Mouse (Mus musculus) intestine, embryonic 15.5 days (tissue): ENCODE measurements at regions not wholly inside any gene's neighbourhood (a gene's known extent, or its start where the extent isn't known, plus 50 kb on each side); places are given as distances from the start of the nearest gene placed in this dataset.
A peak's percentile ranks its signal among the peaks of the same experiment; 100 is the strongest.

Source experiments
- ATAC-seq: fragments of 200-750 bp; cut with Nextera tagmentation; 2 replicates; pipeline ENCODE4 v1.8.0; 2017; ENCODE audit warnings: moderate TSS enrichment, moderate library complexity
- H3K27ac ChIP-seq: fragments of 300-500 bp; sonication (generic); 2 replicates; pipeline ENCODE4 v1.5.1; 2015; ENCODE audit warnings: mild to moderate bottlenecking, inconsistent platforms
- H3K27me3 ChIP-seq: fragments of 300-500 bp; sonication (generic); replicated peaks from 2 replicates; pipeline ENCODE4 v1.6.1; 2015; ENCODE audit warnings: inconsistent platforms
- H3K36me3 ChIP-seq: fragments of 300-500 bp; sonication (generic); 2 replicates; pipeline ENCODE4 v1.6.1; 2015; ENCODE audit warnings: inconsistent platforms
- H3K4me1 ChIP-seq: fragments of 300-500 bp; sonication (generic); replicated peaks from 2 replicates; pipeline ENCODE4 v1.6.1; 2015; ENCODE audit warnings: inconsistent platforms
- H3K4me2 ChIP-seq: fragments of 300-500 bp; sonication (generic); replicated peaks from 2 replicates; pipeline ENCODE4 v1.6.1; 2015; ENCODE audit warnings: mild to moderate bottlenecking, inconsistent platforms
- H3K4me3 ChIP-seq: fragments of 300-500 bp; sonication (generic); replicated peaks from 2 replicates; pipeline ENCODE4 v1.5.1; 2015; ENCODE audit warnings: inconsistent platforms
- H3K9ac ChIP-seq: fragments of 300-500 bp; sonication (generic); 2 replicates; pipeline ENCODE4 v1.6.1; 2015; ENCODE audit warnings: inconsistent platforms
- H3K9me3 ChIP-seq: fragments of 300-500 bp; sonication (generic); 2 replicates; pipeline ENCODE4 v1.6.1; 2016; ENCODE audit warnings: inconsistent platforms
- WGBS: fragments of 180-500 bp; shearing (Covaris S2); methylation state at CpG from one replicate; pipeline ENCODE4 v1.1.7; 2015; 5-methylcytosine and 5-hydroxymethylcytosine counted together

GRCm38 (mm10) chr2:57522983-57523382 is 285.5 kb downstream of the Gpd2 start:
- no peak for ATAC-seq
- Histone ChIP-seq H3K4me1 (no peaks in the 10 kb centered on the region), H3K27ac (no peak overlapping the region), H3K27me3 (no peaks in the 10 kb centered on the region), H3K36me3 (no peaks in the 10 kb centered on the region), H3K4me2 (no peak overlapping the region), H3K9ac (no peak overlapping the region), H3K4me3 (no peak overlapping the region), H3K9me3 (no peaks in the 10 kb centered on the region)
- 81% methylated on average over 8 of the region's 8 CpGs for WGBS

- no peaks in the 10 kb centered on the region for H3K9me3 ChIP-seq
- H3K4me1 ChIP-seq, result no peaks in the 10 kb centered on the region
- H3K27me3 ChIP-seq, result no peaks in the 10 kb centered on the region
- H3K4me3 ChIP-seq, result no peak overlapping the region
- H3K4me2 ChIP-seq, result no peak overlapping the region
- WGBS, result 68% methylated on average over 2 of the region's 2 CpGs
- no peak overlapping the region for H3K9ac ChIP-seq
- no peak overlapping the region for H3K27ac ChIP-seq
- no peaks in the 10 kb centered on the region for H3K36me3 ChIP-seq
- no peak for ATAC-seq
These were observed 290.5 kb downstream of the Gpd2 start for GRCm38 (mm10) chr2:57527966-57528365.

GRCm38 (mm10) chr2:57539842-57540241 is 302.4 kb downstream of the Gpd2 start:
- Histone ChIP-seq H3K36me3 (no peaks in the 10 kb centered on the region), H3K4me3 (no peak overlapping the region), H3K27me3 (no peaks in the 10 kb centered on the region), H3K9ac (no peak overlapping the region), H3K4me1 (no peaks in the 10 kb centered on the region), H3K9me3 (no peaks in the 10 kb centered on the region), H3K27ac (no peak overlapping the region), H3K4me2 (no peak overlapping the region)
- WGBS, result 87% methylated on average over 3 of the region's 3 CpGs
- ATAC-seq, result no peak

GRCm38 (mm10) chr2:57565258-57565657 is 327.8 kb downstream of the Gpd2 start:
- H3K4me1 ChIP-seq, result no peaks in the 10 kb centered on the region
- H3K4me2 ChIP-seq, result no peak overlapping the region
- no peaks in the 10 kb centered on the region for H3K9me3 ChIP-seq
- WGBS, result 87% methylated on average over 4 of the region's 4 CpGs
- H3K4me3 ChIP-seq, result no peak overlapping the region
- no peak overlapping the region for H3K9ac ChIP-seq
- H3K36me3 ChIP-seq, result no peaks in the 10 kb centered on the region
- no peak for ATAC-seq
- H3K27ac ChIP-seq, result no peak overlapping the region
- no peaks in the 10 kb centered on the region for H3K27me3 ChIP-seq

GRCm38 (mm10) chr2:57566103-57566502 is 328.7 kb downstream of the Gpd2 start:
- ATAC-seq, result no peak

GRCm38 (mm10) chr2:57567183-57567582 is 329.7 kb downstream of the Gpd2 start:
- no peak overlapping the region for H3K4me3 ChIP-seq
- H3K4me2 ChIP-seq, result no peak overlapping the region
- no peaks in the 10 kb centered on the region for H3K4me1 ChIP-seq
- 85% methylated on average over 1 of the region's 1 CpGs for WGBS
- H3K9me3 ChIP-seq, result no peaks in the 10 kb centered on the region
- H3K27me3 ChIP-seq, result no peaks in the 10 kb centered on the region
- no peak overlapping the region for H3K27ac ChIP-seq
- no peak overlapping the region for H3K9ac ChIP-seq
- H3K36me3 ChIP-seq, result no peaks in the 10 kb centered on the region
- ATAC-seq, result no peak

More at GRCm38 (mm10) chr2:57566103-57566502, 328.7 kb downstream of the Gpd2 start:
- Histone ChIP-seq H3K27ac (no peak overlapping the region), H3K9ac (no peak overlapping the region), H3K4me3 (no peak overlapping the region), H3K9me3 (no peaks in the 10 kb centered on the region), H3K4me1 (no peaks in the 10 kb centered on the region), H3K36me3 (no peaks in the 10 kb centered on the region), H3K27me3 (no peaks in the 10 kb centered on the region), H3K4me2 (no peak overlapping the region)
- 80% methylated on average over 4 of the region's 4 CpGs for WGBS

- no peak for ATAC-seq
These were observed 349.6 kb downstream of the Gpd2 start for GRCm38 (mm10) chr2:57587065-57587464.

GRCm38 (mm10) chr2:57593558-57593957 is 356.1 kb downstream of the Gpd2 start:
- H3K4me3 ChIP-seq, result no peak overlapping the region
- H3K27me3 ChIP-seq, result no peaks in the 10 kb centered on the region
- H3K4me2 ChIP-seq, result no peak overlapping the region
- no peak overlapping the region for H3K9ac ChIP-seq
- 87% methylated on average over 2 of the region's 2 CpGs for WGBS
- H3K9me3 ChIP-seq, result no peaks in the 10 kb centered on the region
- H3K4me1 ChIP-seq, result no peaks in the 10 kb centered on the region
- H3K36me3 ChIP-seq, result no peaks in the 10 kb centered on the region
- H3K27ac ChIP-seq, result no peak overlapping the region
- no peak for ATAC-seq

More at GRCm38 (mm10) chr2:57587065-57587464, 349.6 kb downstream of the Gpd2 start:
- H3K4me2 ChIP-seq, result no peak overlapping the region
- 86% methylated on average over 3 of the region's 3 CpGs for WGBS
- no peaks in the 10 kb centered on the region for H3K9me3 ChIP-seq
- H3K27me3 ChIP-seq, result no peaks in the 10 kb centered on the region
- no peaks in the 10 kb centered on the region for H3K36me3 ChIP-seq
- H3K9ac ChIP-seq, result no peak overlapping the region
- H3K4me3 ChIP-seq, result no peak overlapping the region
- no peak overlapping the region for H3K27ac ChIP-seq
- H3K4me1 ChIP-seq, result no peaks in the 10 kb centered on the region

GRCm38 (mm10) chr2:57597694-57598358 is 360.4 kb downstream of the Gpd2 start:
- 25% methylated on average over 9 of the region's 9 CpGs for WGBS
- no peaks in the 10 kb centered on the region for H3K36me3 ChIP-seq
- ATAC-seq, result no peak

GRCm38 (mm10) chr2:57611599-57611998 is 374.2 kb downstream of the Gpd2 start:
- no peak overlapping the region for H3K9ac ChIP-seq
- no peaks in the 10 kb centered on the region for H3K36me3 ChIP-seq
- ATAC-seq, result no peak
- H3K4me2 ChIP-seq, result no peak overlapping the region
- no peaks in the 10 kb centered on the region for H3K4me1 ChIP-seq
- H3K27ac ChIP-seq, result no peak overlapping the region
- H3K9me3 ChIP-seq, result no peaks in the 10 kb centered on the region
- no peaks in the 10 kb centered on the region for H3K27me3 ChIP-seq
- H3K4me3 ChIP-seq, result no peak overlapping the region

More at GRCm38 (mm10) chr2:57597694-57598358, 360.4 kb downstream of the Gpd2 start:
- Histone ChIP-seq H3K4me3 (no peak overlapping the region), H3K9me3 (no peaks in the 10 kb centered on the region), H3K4me1 (no peaks in the 10 kb centered on the region), H3K4me2 (no peak overlapping the region), H3K27me3 (no peaks in the 10 kb centered on the region), H3K27ac (no peak overlapping the region), H3K9ac (no peak overlapping the region)

GRCm38 (mm10) chr2:57613243-57613642 is 375.8 kb downstream of the Gpd2 start:
- 62% methylated on average over 10 of the region's 10 CpGs for WGBS
- Histone ChIP-seq H3K4me2 (no peak overlapping the region), H3K27me3 (no peaks in the 10 kb centered on the region), H3K4me3 (no peak overlapping the region), H3K4me1 (no peaks in the 10 kb centered on the region), H3K9me3 (no peaks in the 10 kb centered on the region), H3K9ac (no peak overlapping the region), H3K36me3 (no peaks in the 10 kb centered on the region), H3K27ac (no peak overlapping the region)
- ATAC-seq, result no peak

- Histone ChIP-seq H3K4me3 (no peak overlapping the region), H3K36me3 (no peaks in the 10 kb centered on the region), H3K27ac (no peak overlapping the region), H3K27me3 (no peaks in the 10 kb centered on the region), H3K4me1 (no peaks in the 10 kb centered on the region), H3K9ac (no peak overlapping the region), H3K4me2 (no peak overlapping the region), H3K9me3 (no peaks in the 10 kb centered on the region)
- 68% methylated on average over 12 of the region's 12 CpGs for WGBS
- no peak for ATAC-seq
These were observed 377.2 kb downstream of the Gpd2 start for GRCm38 (mm10) chr2:57614587-57614991.

- no peaks in the 10 kb centered on the region for H3K9me3 ChIP-seq
- WGBS, result 4% methylated on average over 19 of the region's 19 CpGs
- peak overlapping the region; percentile 17; the same call in 1 of the 2 replicates for H3K9ac ChIP-seq
- ATAC-seq, result no peak
- H3K4me1 ChIP-seq, result no peaks in the 10 kb centered on the region
- no peak overlapping the region for H3K27ac ChIP-seq
- peak overlapping the region; percentile 37 for H3K4me3 ChIP-seq
- H3K4me2 ChIP-seq, result peak overlapping the region; percentile 73
- H3K36me3 ChIP-seq, result no peaks in the 10 kb centered on the region
- H3K27me3 ChIP-seq, result no peaks in the 10 kb centered on the region
These were observed 379.2 kb downstream of the Gpd2 start for GRCm38 (mm10) chr2:57616525-57617225.
